Mouse (Mus musculus) midbrain, embryonic 14.5 days (tissue): Measurements from ENCODE around the gene Dnmt3b. TPM values are rescaled to one million over a fixed set of nuclear protein-coding genes. Genes with fewer than 3 reads are reported as not detected.
A peak's percentile ranks its signal among the peaks of the same experiment; 100 is the strongest.

Experiments
- ATAC-seq: fragments of 200-750 bp; cut with Nextera tagmentation; 2 replicates; pipeline ENCODE4 v1.8.0; 2017; ENCODE audit warnings: moderate number of reproducible peaks, moderate library complexity; ENCODE audit not compliant: low FRiP score, low TSS enrichment
- DNase-seq: peaks from one replicate; pipeline ENCODE4 v3.0.0-alpha.2; 2015
- H3K27ac ChIP-seq: fragments of 300-500 bp; sonication (generic); replicated peaks from 2 replicates; pipeline ENCODE4 v1.5.1; 2014; ENCODE audit warnings: mild to moderate bottlenecking, low read depth, low read length, moderate library complexity
- H3K27me3 ChIP-seq: fragments of 300-500 bp; sonication (generic); 2 replicates; pipeline ENCODE4 v1.6.1; 2014; ENCODE audit warnings: low read length, control low read depth, mixed read lengths; ENCODE audit not compliant: control insufficient read depth, insufficient read depth
- H3K36me3 ChIP-seq: fragments of 300-500 bp; sonication (generic); 2 replicates; pipeline ENCODE4 v1.6.1; 2014; ENCODE audit warnings: low read length, control low read depth; ENCODE audit not compliant: control insufficient read depth, insufficient read depth
- H3K4me1 ChIP-seq: fragments of 300-500 bp; sonication (generic); 2 replicates; pipeline ENCODE4 v1.6.1; 2014; ENCODE audit warnings: mild to moderate bottlenecking, antibody characterized with exemption, low read length, control low read depth; ENCODE audit not compliant: control insufficient read depth, insufficient read depth
- H3K4me2 ChIP-seq: fragments of 300-500 bp; sonication (generic); 2 replicates; pipeline ENCODE4 v1.6.1; 2014; ENCODE audit warnings: mild to moderate bottlenecking, low read length, moderate library complexity
- H3K4me3 ChIP-seq: fragments of 300-500 bp; sonication (generic); replicated peaks from 2 replicates; pipeline ENCODE4 v1.5.1; 2014; ENCODE audit warnings: low read depth, low read length
- H3K9ac ChIP-seq: fragments of 300-500 bp; sonication (generic); replicated peaks from 2 replicates; pipeline ENCODE4 v1.6.1; 2014; ENCODE audit warnings: mild to moderate bottlenecking, low read length, moderate library complexity
- H3K9me3 ChIP-seq: fragments of 300-500 bp; sonication (generic); 2 replicates; pipeline ENCODE4 v1.6.1; 2016; ENCODE audit warnings: low read length, control low read depth, mixed read lengths; ENCODE audit not compliant: control insufficient read depth
- WGBS: fragments of 180-500 bp; shearing (Covaris S2); extraction: QIAGEN DNeasy Blood & Tissue Kit; methylation state at CpG from one replicate; pipeline ENCODE4 v1.1.7; 2014; 5-methylcytosine and 5-hydroxymethylcytosine counted together
- polyA plus RNA-seq: library from polyadenylated mRNA; unstranded; fragments of >200 nt; fragmentation: Nextera tagmentation; extraction: Ambion mirVana; gene quantifications from 2 replicates; pipeline ENCODE4 v1.2.1, GENCODE M21; 2014

The Dnmt3b gene
- polyA plus RNA-seq, 1 experiment from 2014 or later = 3.2 TPM

- no peak overlapping the region for H3K27ac ChIP-seq
- H3K4me2 ChIP-seq = no peak overlapping the region; the same call in 1 of the 2 replicates
- 90% methylated on average over 3 of the region's 3 CpGs for WGBS
- no peaks in the 10 kb centered on the region for H3K27me3 ChIP-seq
- H3K4me1 ChIP-seq = peaks cover 16% of the 10 kb centered on the region
- H3K9ac ChIP-seq = no peak overlapping the region
- ATAC-seq (no peak), DNase-seq (no peak)
- peaks cover 28% of the 10 kb centered on the region for H3K36me3 ChIP-seq
- H3K4me3 ChIP-seq = no peak overlapping the region
- no peaks in the 10 kb centered on the region for H3K9me3 ChIP-seq
Measured at GRCm38 (mm10) chr2:153630950-153631349, 18.3 kb upstream of the Dnmt3b start.

GRCm38 (mm10) chr2:153631976-153632870, 17.0 kb upstream of the Dnmt3b start, which contains the start of gene Commd7:
TSS of gene Commd7 (minus strand) at chr2:153632781.
- H3K9me3 ChIP-seq = no peaks in the 10 kb centered on the region
- ATAC-seq (peak; percentile 85), DNase-seq (peak; percentile 94)
- peak within 1 kb of the TSS; percentile 92 for H3K27ac ChIP-seq
- H3K36me3 ChIP-seq = peaks cover 17% of the 10 kb centered on the region
- H3K27me3 ChIP-seq = no peaks in the 10 kb centered on the region
- peak within 1 kb of the TSS; percentile 85 for H3K4me3 ChIP-seq
- WGBS = 4% methylated on average over 53 of the region's 53 CpGs
- peaks cover 16% of the 10 kb centered on the region for H3K4me1 ChIP-seq
- H3K4me2 ChIP-seq = peak within 1 kb of the TSS; percentile 69
- H3K9ac ChIP-seq = peak within 1 kb of the TSS; percentile 95

- ATAC-seq = no peak
- peak overlapping the region; percentile 92 for H3K27ac ChIP-seq
- peak overlapping the region; percentile 69 for H3K4me2 ChIP-seq
- peak overlapping the region; percentile 95 for H3K9ac ChIP-seq
- DNase-seq = no peak
- 33% methylated on average over 2 of the region's 2 CpGs for WGBS
- H3K4me1 ChIP-seq = peaks cover 16% of the 10 kb centered on the region
- no peaks in the 10 kb centered on the region for H3K27me3 ChIP-seq
- H3K4me3 ChIP-seq = peak overlapping the region; percentile 85
- no peaks in the 10 kb centered on the region for H3K9me3 ChIP-seq
- peaks cover 10% of the 10 kb centered on the region for H3K36me3 ChIP-seq
Measured at GRCm38 (mm10) chr2:153632871-153633226, 16.4 kb upstream of the Dnmt3b start.

- 95% methylated on average over 5 of the region's 5 CpGs for WGBS
- no peak overlapping the region for H3K4me3 ChIP-seq
Measured at GRCm38 (mm10) chr2:153633259-153633658, 16.0 kb upstream of the Dnmt3b start.

GRCm38 (mm10) chr2:153638977-153639680, 10.1 kb upstream of the Dnmt3b start:
- H3K4me1 ChIP-seq = no peaks in the 10 kb centered on the region
- ATAC-seq (no peak), DNase-seq (no peak)
- 18% methylated on average over 15 of the region's 15 CpGs for WGBS
- no peak overlapping the region for H3K4me3 ChIP-seq
- no peak overlapping the region for H3K27ac ChIP-seq
- H3K36me3 ChIP-seq = no peaks in the 10 kb centered on the region
- no peak overlapping the region for H3K9ac ChIP-seq
- no peaks in the 10 kb centered on the region for H3K27me3 ChIP-seq
- no peak overlapping the region for H3K4me2 ChIP-seq
- no peaks in the 10 kb centered on the region for H3K9me3 ChIP-seq

More at GRCm38 (mm10) chr2:153633259-153633658, 16.0 kb upstream of the Dnmt3b start:
- peak overlapping the region; percentile 95; the same call in 1 of the 2 replicates for H3K9ac ChIP-seq
- H3K9me3 ChIP-seq = no peaks in the 10 kb centered on the region
- peaks cover 6% of the 10 kb centered on the region for H3K36me3 ChIP-seq
- peaks cover 16% of the 10 kb centered on the region for H3K4me1 ChIP-seq
- ATAC-seq = no peak
- peak overlapping the region; percentile 69 for H3K4me2 ChIP-seq
- no peaks in the 10 kb centered on the region for H3K27me3 ChIP-seq
- DNase-seq = no peak
- peak overlapping the region; percentile 92; the same call in 1 of the 2 replicates for H3K27ac ChIP-seq

- no peak for ATAC-seq
- DNase-seq = no peak
- Histone ChIP-seq H3K4me1 (no peaks in the 10 kb centered on the region), H3K4me3 (no peak overlapping the region), H3K4me2 (no peak overlapping the region), H3K27me3 (no peaks in the 10 kb centered on the region), H3K9me3 (no peaks in the 10 kb centered on the region), H3K36me3 (no peaks in the 10 kb centered on the region), H3K27ac (no peak overlapping the region), H3K9ac (no peak overlapping the region)
- 18% methylated on average over 3 of the region's 3 CpGs for WGBS
Measured at GRCm38 (mm10) chr2:153642496-153642895, 6.8 kb upstream of the Dnmt3b start.

GRCm38 (mm10) chr2:153642999-153643398, 6.3 kb upstream of the Dnmt3b start:
- Histone ChIP-seq H3K27me3 (no peaks in the 10 kb centered on the region), H3K4me3 (no peak overlapping the region), H3K4me1 (no peaks in the 10 kb centered on the region), H3K36me3 (no peaks in the 10 kb centered on the region), H3K9ac (no peak overlapping the region), H3K27ac (no peak overlapping the region), H3K9me3 (no peaks in the 10 kb centered on the region), H3K4me2 (no peak overlapping the region)
- DNase-seq (no peak), ATAC-seq (no peak)
- WGBS = 16% methylated on average over 6 of the region's 6 CpGs

GRCm38 (mm10) chr2:153648773-153649297, 415 bp upstream of the Dnmt3b start:
- H3K27ac ChIP-seq = peak overlapping the region; percentile 55; the same call in 1 of the 2 replicates
- DNase-seq (no peak), ATAC-seq (no peak)
- no peaks in the 10 kb centered on the region for H3K9me3 ChIP-seq
- peak overlapping the region; percentile 95 for H3K4me2 ChIP-seq
- H3K4me1 ChIP-seq = peaks cover 10% of the 10 kb centered on the region
- no peaks in the 10 kb centered on the region for H3K36me3 ChIP-seq
- peak overlapping the region; percentile 73 for H3K4me3 ChIP-seq
- H3K27me3 ChIP-seq = no peaks in the 10 kb centered on the region
- H3K9ac ChIP-seq = peak overlapping the region; percentile 82
- 16% methylated on average over 14 of the region's 14 CpGs for WGBS
